Mouse (Mus musculus) intestine, postnatal 0 days (tissue): Measurements from ENCODE around the gene Baiap2l1. TPM values are rescaled to one million over a fixed set of nuclear protein-coding genes. Genes with fewer than 3 reads are reported as not detected.

ENCODE experiments used
- ATAC-seq: fragments of 200-750 bp; cut with Nextera tagmentation; 2 replicates; pipeline ENCODE4 v1.8.0; 2017; ENCODE audit warnings: mild to moderate bottlenecking, moderate TSS enrichment, moderate library complexity
- H3K27ac ChIP-seq: fragments of 300-500 bp; sonication (generic); 2 replicates; pipeline ENCODE4 v1.5.1; 2014; ENCODE audit warnings: mild to moderate bottlenecking, low read depth, low read length, moderate library complexity
- H3K27me3 ChIP-seq: fragments of 300-500 bp; sonication (generic); replicated peaks from 2 replicates; pipeline ENCODE4 v1.6.1; 2014; ENCODE audit warnings: low read length, mixed read lengths; ENCODE audit not compliant: control insufficient read depth, insufficient read depth
- H3K36me3 ChIP-seq: fragments of 300-500 bp; sonication (generic); 2 replicates; pipeline ENCODE4 v1.6.1; 2014; ENCODE audit warnings: mild to moderate bottlenecking, moderate library complexity; ENCODE audit not compliant: control insufficient read depth, insufficient read depth
- H3K4me1 ChIP-seq: fragments of 300-500 bp; sonication (generic); replicated peaks from 2 replicates; pipeline ENCODE4 v1.6.1; 2014; ENCODE audit warnings: antibody characterized with exemption, low read length, mixed read lengths; ENCODE audit not compliant: control insufficient read depth, insufficient read depth
- H3K4me2 ChIP-seq: fragments of 300-500 bp; sonication (generic); replicated peaks from 2 replicates; pipeline ENCODE4 v1.6.1; 2014; ENCODE audit warnings: low read depth, mild to moderate bottlenecking, moderate library complexity
- H3K4me3 ChIP-seq: fragments of 300-500 bp; sonication (generic); 2 replicates; pipeline ENCODE4 v1.5.1; 2014; ENCODE audit warnings: low read depth, low read length
- H3K9ac ChIP-seq: fragments of 300-500 bp; sonication (generic); 2 replicates; pipeline ENCODE4 v1.6.1; 2014; ENCODE audit warnings: mild to moderate bottlenecking, low read depth, low read length
- H3K9me3 ChIP-seq: fragments of 300-500 bp; sonication (generic); 2 replicates; pipeline ENCODE4 v1.6.1; 2016; ENCODE audit warnings: mixed run types; ENCODE audit not compliant: control insufficient read depth
- CTCF ChIP-seq: sonication (generic); IDR thresholded peaks from 2 replicates; pipeline ENCODE4 v1.5.1; 2016; ENCODE audit warnings: low read depth, mild to moderate bottlenecking, control low read depth, antibody characterized with exemption, moderate library complexity
- WGBS: fragments of 180-500 bp; shearing (Covaris S2); extraction: QIAGEN DNeasy Blood & Tissue Kit; methylation state at CpG from one replicate; pipeline ENCODE4 v1.1.7; 2014; 5-methylcytosine and 5-hydroxymethylcytosine counted together
- polyA plus RNA-seq: library from polyadenylated mRNA; unstranded; fragments of >200 nt; fragmentation: Nextera tagmentation; extraction: Ambion mirVana; gene quantifications from 2 replicates; pipeline ENCODE4 v1.2.1, GENCODE M21; 2015

The Baiap2l1 gene
- polyA plus RNA-seq, 1 experiment from 2014 or later = 38.8 TPM

DNA sequence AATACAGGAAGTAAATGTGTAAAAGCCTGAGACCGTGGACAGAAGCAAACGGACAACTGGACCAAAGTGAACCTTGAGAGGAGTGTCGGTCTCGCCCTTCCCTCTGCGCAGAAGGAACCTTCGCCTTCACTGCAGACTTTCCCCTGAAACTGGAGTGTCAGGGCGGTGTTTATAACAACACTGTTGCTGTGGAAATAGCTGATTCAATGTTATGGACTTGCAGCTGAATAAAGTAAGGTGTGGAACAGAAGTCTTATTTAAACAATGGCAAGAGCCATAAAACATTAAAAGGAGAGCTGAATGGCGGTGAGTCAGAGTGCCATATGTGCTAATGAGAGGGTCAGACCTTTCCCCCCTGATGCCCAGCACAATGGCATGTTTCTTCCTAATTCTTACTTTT, 40.5 kb downstream of the Baiap2l1 start:
- peak; percentile 71 for ATAC-seq
- peaks cover 7% of the 10 kb centered on the region; the same call in 1 of the 2 replicates for H3K36me3 ChIP-seq
- peak overlapping the region; percentile 86 for H3K27ac ChIP-seq
- H3K9ac ChIP-seq = no peak overlapping the region
- H3K4me3 ChIP-seq = no peak overlapping the region
- peaks cover 23% of the 10 kb centered on the region; the same call in 1 of the 2 replicates for H3K4me1 ChIP-seq
- 22% methylated on average over 8 of the region's 8 CpGs for WGBS
- H3K27me3 ChIP-seq = no peaks in the 10 kb centered on the region
- TF ChIP-seq CTCF = no peak
- no peak overlapping the region for H3K4me2 ChIP-seq
- H3K9me3 ChIP-seq = no peaks in the 10 kb centered on the region

DNA sequence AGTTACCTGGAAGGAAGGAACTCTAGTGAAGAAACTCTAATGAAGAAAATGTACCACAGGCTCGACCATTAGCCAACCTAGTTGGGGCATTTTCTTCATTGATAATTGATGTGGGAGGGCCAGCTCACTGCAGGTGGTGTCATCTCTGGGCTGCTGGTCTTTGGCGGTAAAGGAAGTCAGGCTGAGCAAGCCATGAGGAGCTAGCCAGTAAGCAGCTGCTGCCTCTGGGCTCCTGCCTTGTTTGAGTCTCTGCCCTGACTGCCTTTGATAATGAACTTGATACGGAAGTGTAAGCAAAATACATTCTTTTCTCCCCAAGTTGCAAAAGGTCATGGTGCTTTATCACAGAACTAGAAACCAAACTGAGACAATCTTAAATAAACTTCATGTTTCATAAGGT, 41.5 kb downstream of the Baiap2l1 start:
- H3K9me3 ChIP-seq = no peaks in the 10 kb centered on the region
- no peaks in the 10 kb centered on the region for H3K27me3 ChIP-seq
- no peak overlapping the region for H3K9ac ChIP-seq
- no peak overlapping the region for H3K4me3 ChIP-seq
- H3K36me3 ChIP-seq = peaks cover 13% of the 10 kb centered on the region; the same call in 1 of the 2 replicates
- ATAC-seq = no peak
- peaks cover 23% of the 10 kb centered on the region; the same call in 1 of the 2 replicates for H3K4me1 ChIP-seq
- H3K4me2 ChIP-seq = no peak overlapping the region
- 52% methylated on average over 3 of the region's 3 CpGs for WGBS
- H3K27ac ChIP-seq = peak overlapping the region; percentile 86; the same call in 1 of the 2 replicates
- no peak for TF ChIP-seq CTCF

DNA sequence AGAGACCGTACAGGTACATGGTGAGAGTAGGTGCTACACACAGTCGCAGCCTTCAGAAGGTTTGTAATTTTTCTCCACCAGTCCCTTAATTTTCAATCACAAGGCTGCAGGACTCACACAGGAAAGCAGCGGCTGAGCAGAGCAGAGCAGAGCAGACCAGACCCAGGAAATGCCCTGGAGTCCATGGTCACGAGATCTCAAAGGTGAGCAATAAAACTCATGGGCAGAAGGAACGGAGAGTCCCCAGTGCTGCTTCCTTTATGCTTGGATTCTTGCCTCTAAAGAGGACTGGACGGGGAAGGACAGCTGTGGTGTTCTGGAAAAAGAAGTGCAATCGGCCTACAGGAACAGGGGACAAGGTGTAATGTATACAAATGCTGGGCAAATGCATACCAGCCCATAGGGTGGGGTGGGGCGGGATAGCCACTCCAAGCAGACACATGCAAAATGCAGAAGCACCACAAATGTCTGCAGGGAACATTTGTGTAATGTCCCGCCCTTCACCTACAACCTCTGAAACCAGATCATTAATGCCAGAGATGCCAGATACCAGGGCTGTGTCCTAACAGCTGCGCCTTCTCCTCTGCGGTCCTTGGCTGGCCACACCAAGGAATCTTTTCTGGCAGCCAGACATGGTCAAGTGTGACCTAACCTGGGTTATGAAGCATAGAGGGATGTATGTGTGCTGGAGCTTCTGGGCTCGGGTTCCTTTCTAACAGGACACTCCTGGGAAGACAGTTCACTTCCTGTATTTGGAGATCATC, 43.0 kb downstream of the Baiap2l1 start:
- H3K9me3 ChIP-seq = no peaks in the 10 kb centered on the region
- peak overlapping the region; percentile 73 for H3K27ac ChIP-seq
- H3K9ac ChIP-seq = no peak overlapping the region
- no peak overlapping the region for H3K4me3 ChIP-seq
- H3K36me3 ChIP-seq = peaks cover 13% of the 10 kb centered on the region; the same call in 1 of the 2 replicates
- no peak for TF ChIP-seq CTCF
- no peaks in the 10 kb centered on the region for H3K27me3 ChIP-seq
- WGBS = 46% methylated on average over 12 of the region's 12 CpGs
- ATAC-seq = peak; percentile 65
- no peak overlapping the region for H3K4me2 ChIP-seq
- peaks cover 23% of the 10 kb centered on the region; the same call in 1 of the 2 replicates for H3K4me1 ChIP-seq

DNA sequence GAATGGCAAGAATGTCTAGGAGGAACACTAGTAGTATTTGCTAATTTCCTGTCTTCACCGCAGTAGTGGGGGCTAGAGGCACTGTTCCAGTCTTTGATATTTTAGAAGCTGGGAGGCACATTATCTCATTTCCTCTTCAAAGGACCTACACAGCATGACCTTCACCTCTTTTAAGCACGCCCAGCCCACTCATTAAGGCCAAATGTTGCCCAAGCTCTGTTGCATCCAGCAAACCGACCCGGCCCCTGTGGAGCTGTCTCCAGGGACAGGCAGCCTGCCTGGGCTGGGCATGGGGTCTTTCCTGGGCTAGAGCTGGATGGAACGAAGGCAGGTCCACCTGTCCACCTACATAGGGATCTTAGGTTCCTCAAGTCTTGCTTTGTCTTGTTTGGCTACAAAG, 44.6 kb downstream of the Baiap2l1 start:
- no peak for TF ChIP-seq CTCF
- Histone ChIP-seq H3K4me1 (peaks cover 19% of the 10 kb centered on the region; the same call in 1 of the 2 replicates), H3K9me3 (no peaks in the 10 kb centered on the region), H3K27ac (peak overlapping the region; percentile 73), H3K9ac (no peak overlapping the region), H3K36me3 (peaks cover 20% of the 10 kb centered on the region), H3K4me3 (no peak overlapping the region), H3K4me2 (no peak overlapping the region), H3K27me3 (no peaks in the 10 kb centered on the region)
- ATAC-seq = no peak
- 18% methylated on average over 5 of the region's 5 CpGs for WGBS

DNA sequence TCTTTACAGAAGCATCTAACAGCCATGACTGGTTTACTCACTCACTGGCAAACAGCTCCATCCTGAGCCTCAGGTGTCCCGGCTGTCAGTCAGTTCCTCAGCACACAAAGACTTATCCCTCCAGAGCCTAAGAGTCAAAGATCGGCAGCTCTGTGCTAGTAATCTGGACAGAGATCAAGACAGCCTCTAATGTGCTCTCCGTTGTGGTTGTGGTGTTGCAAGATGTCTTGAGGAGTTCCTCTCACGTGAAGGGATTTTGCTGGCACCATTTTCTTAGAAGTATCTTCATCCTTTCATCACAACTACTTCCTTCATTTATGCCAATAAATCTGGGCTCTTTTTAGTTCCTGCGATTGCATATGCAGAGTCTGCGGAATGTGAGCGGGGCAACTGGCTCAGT, 45.7 kb downstream of the Baiap2l1 start:
- no peak overlapping the region for H3K27ac ChIP-seq
- H3K4me3 ChIP-seq = no peak overlapping the region
- H3K9ac ChIP-seq = no peak overlapping the region
- 49% methylated on average over 7 of the region's 7 CpGs for WGBS
- no peak overlapping the region for H3K4me2 ChIP-seq
- H3K27me3 ChIP-seq = no peaks in the 10 kb centered on the region
- ATAC-seq = no peak
- peaks cover 17% of the 10 kb centered on the region; the same call in 1 of the 2 replicates for H3K4me1 ChIP-seq
- peaks cover 20% of the 10 kb centered on the region for H3K36me3 ChIP-seq
- no peak for TF ChIP-seq CTCF
- H3K9me3 ChIP-seq = no peaks in the 10 kb centered on the region

DNA sequence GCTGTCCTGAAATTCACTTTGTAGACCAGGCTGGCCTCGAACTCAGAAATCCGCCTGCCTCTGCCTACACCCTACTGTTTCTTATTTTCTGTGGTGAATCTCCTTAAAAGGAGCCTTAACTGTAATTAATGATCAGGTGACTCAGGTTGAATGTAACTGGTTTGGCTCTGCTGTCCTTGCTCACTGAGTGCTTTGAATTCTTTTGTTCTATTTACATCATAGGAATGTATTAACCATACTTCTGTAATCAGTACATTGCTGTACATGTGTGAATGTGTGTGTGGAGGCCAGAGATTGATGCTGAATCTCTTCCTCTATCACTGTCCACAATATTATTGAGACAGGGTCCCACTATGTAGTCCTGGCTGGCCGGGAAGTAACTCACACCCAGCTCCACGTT, 49.0 kb downstream of the Baiap2l1 start:
- TF ChIP-seq CTCF = no peak
- 75% methylated on average over 4 of the region's 4 CpGs for WGBS

More for the DNA sequence above, 49.0 kb downstream of the Baiap2l1 start:
- H3K4me1 ChIP-seq = peaks cover 10% of the 10 kb centered on the region; the same call in 1 of the 2 replicates
- H3K4me2 ChIP-seq = no peak overlapping the region
- H3K9ac ChIP-seq = no peak overlapping the region
- no peak overlapping the region for H3K4me3 ChIP-seq
- ATAC-seq = no peak
- no peaks in the 10 kb centered on the region for H3K27me3 ChIP-seq
- peaks cover 13% of the 10 kb centered on the region; the same call in 1 of the 2 replicates for H3K36me3 ChIP-seq
- H3K9me3 ChIP-seq = no peaks in the 10 kb centered on the region
- H3K27ac ChIP-seq = no peak overlapping the region
